Mouse (Mus musculus): ENCODE results near the gene Lrmp. TPM values are rescaled to one million over a fixed set of nuclear protein-coding genes. Genes with fewer than 3 reads are reported as not detected.
"Not testable (repeated sequence)": the region's sequence is repeated elsewhere in the genome, so short reads cannot be mapped to it uniquely, and the experiment has no call there.

Gene Lrmp
- polyA plus RNA-seq, 1 experiment from 2014 or later: 2.6 TPM

- H3K4me1 ChIP-seq: no peaks in the 10 kb centered on the region
- 47% methylated on average over 4 of the region's 4 CpGs for WGBS
- no peak for DNase-seq (ENCODE audit: low spot score)
Observed at GRCm38 (mm10) chr6:145088451-145089113, 26.9 kb upstream of the Lrmp start.

GRCm38 (mm10) chr6:145089373-145089772 lies 26.1 kb upstream of the Lrmp start:
- Histone ChIP-seq H3K9me3 (replicated peaks) (no peaks in the 10 kb centered on the region), H3K4me1 (no peaks in the 10 kb centered on the region), H3K4me3 (no peak overlapping the region), H3K27me3 (ENCODE audit: low read depth, poor library complexity, severe bottlenecking) (no peaks in the 10 kb centered on the region), H3K36me3 (no peaks in the 10 kb centered on the region), H3K27ac (replicated peaks) (no peak overlapping the region)
- no peak for DNase-seq (ENCODE audit: low spot score)
- 80% methylated on average over 4 of the region's 4 CpGs for WGBS

More at GRCm38 (mm10) chr6:145088451-145089113, 26.9 kb upstream of the Lrmp start:
- Histone ChIP-seq H3K36me3 (no peaks in the 10 kb centered on the region), H3K27me3 (ENCODE audit: low read depth, poor library complexity, severe bottlenecking) (no peaks in the 10 kb centered on the region), H3K4me3 (no peak overlapping the region), H3K9me3 (replicated peaks) (no peaks in the 10 kb centered on the region), H3K27ac (replicated peaks) (no peak overlapping the region)

GRCm38 (mm10) chr6:145090201-145090863 lies 25.1 kb upstream of the Lrmp start:
- Histone ChIP-seq H3K9me3 (replicated peaks) (no peaks in the 10 kb centered on the region), H3K27me3 (ENCODE audit: low read depth, poor library complexity, severe bottlenecking) (no peaks in the 10 kb centered on the region), H3K27ac (replicated peaks) (no peak overlapping the region), H3K4me3 (no peak overlapping the region), H3K4me1 (no peaks in the 10 kb centered on the region), H3K36me3 (no peaks in the 10 kb centered on the region)
- no peak for DNase-seq (ENCODE audit: low spot score)
- WGBS: 73% methylated on average over 6 of the region's 6 CpGs

GRCm38 (mm10) chr6:145090928-145091327 lies 24.5 kb upstream of the Lrmp start:
- no peaks in the 10 kb centered on the region for H3K4me1 ChIP-seq
- no peaks in the 10 kb centered on the region for H3K9me3 ChIP-seq (replicated peaks)
- H3K27ac ChIP-seq (replicated peaks): no peak overlapping the region
- H3K4me3 ChIP-seq: no peak overlapping the region
- no peak for DNase-seq (ENCODE audit: low spot score)
- no peaks in the 10 kb centered on the region for H3K27me3 ChIP-seq (ENCODE audit: low read depth, poor library complexity, severe bottlenecking)
- no peaks in the 10 kb centered on the region for H3K36me3 ChIP-seq
- WGBS: 83% methylated on average over 5 of the region's 5 CpGs

- DNase-seq (ENCODE audit: low spot score): no peak
- H3K4me3 ChIP-seq: no peak overlapping the region
- H3K27ac ChIP-seq (replicated peaks): no peak overlapping the region
- no peaks in the 10 kb centered on the region for H3K27me3 ChIP-seq (ENCODE audit: low read depth, poor library complexity, severe bottlenecking)
- H3K9me3 ChIP-seq (replicated peaks): no peaks in the 10 kb centered on the region
- 89% methylated on average over 7 of the region's 7 CpGs for WGBS
- H3K4me1 ChIP-seq: no peaks in the 10 kb centered on the region
- H3K36me3 ChIP-seq: no peaks in the 10 kb centered on the region
Observed at GRCm38 (mm10) chr6:145091998-145092397, 23.5 kb upstream of the Lrmp start.

- H3K27ac ChIP-seq (replicated peaks); H3K27me3 ChIP-seq (ENCODE audit: low read depth, poor library complexity, severe bottlenecking); H3K9me3 ChIP-seq (replicated peaks); DNase-seq (ENCODE audit: low spot score); H3K4me1 ChIP-seq; H3K36me3 ChIP-seq; H3K4me3 ChIP-seq: not testable (repeated sequence)
- WGBS: 63% methylated on average over 7 of the region's 7 CpGs
Observed at GRCm38 (mm10) chr6:145093038-145093622, 22.3 kb upstream of the Lrmp start.

- no peaks in the 10 kb centered on the region for H3K27me3 ChIP-seq (ENCODE audit: low read depth, poor library complexity, severe bottlenecking)
- 77% methylated on average over 4 of the region's 4 CpGs for WGBS
- H3K4me3 ChIP-seq: no peak overlapping the region
- H3K9me3 ChIP-seq (replicated peaks): no peaks in the 10 kb centered on the region
- H3K27ac ChIP-seq (replicated peaks): no peak overlapping the region
- DNase-seq (ENCODE audit: low spot score): no peak
- no peaks in the 10 kb centered on the region for H3K4me1 ChIP-seq
- no peaks in the 10 kb centered on the region for H3K36me3 ChIP-seq
Observed at GRCm38 (mm10) chr6:145094431-145094830, 21.0 kb upstream of the Lrmp start.

GRCm38 (mm10) chr6:145100923-145101322 lies 14.5 kb upstream of the Lrmp start:
- Histone ChIP-seq H3K27me3 (ENCODE audit: low read depth, poor library complexity, severe bottlenecking) (no peaks in the 10 kb centered on the region), H3K27ac (replicated peaks) (no peak overlapping the region), H3K9me3 (replicated peaks) (no peaks in the 10 kb centered on the region), H3K4me3 (no peak overlapping the region), H3K36me3 (no peaks in the 10 kb centered on the region), H3K4me1 (no peaks in the 10 kb centered on the region)
- DNase-seq (ENCODE audit: low spot score): no peak
- WGBS: 82% methylated on average over 9 of the region's 9 CpGs

- H3K4me1 ChIP-seq: no peaks in the 10 kb centered on the region
- H3K27me3 ChIP-seq (ENCODE audit: low read depth, poor library complexity, severe bottlenecking): no peaks in the 10 kb centered on the region
- no peaks in the 10 kb centered on the region for H3K9me3 ChIP-seq (replicated peaks)
- WGBS: 90% methylated on average over 10 of the region's 10 CpGs
- no peak overlapping the region for H3K27ac ChIP-seq (replicated peaks)
- DNase-seq (ENCODE audit: low spot score): no peak
- H3K36me3 ChIP-seq: no peaks in the 10 kb centered on the region
- no peak overlapping the region for H3K4me3 ChIP-seq
Observed at GRCm38 (mm10) chr6:145104241-145104939, 11.1 kb upstream of the Lrmp start.

- 94% methylated on average over 10 of the region's 10 CpGs for WGBS
- Histone ChIP-seq H3K27me3 (ENCODE audit: low read depth, poor library complexity, severe bottlenecking) (no peaks in the 10 kb centered on the region), H3K27ac (replicated peaks) (no peak overlapping the region), H3K36me3 (no peaks in the 10 kb centered on the region), H3K9me3 (replicated peaks) (no peaks in the 10 kb centered on the region; the same call in 1 of the 2 replicates), H3K4me3 (no peak overlapping the region), H3K4me1 (no peaks in the 10 kb centered on the region)
- no peak for DNase-seq (ENCODE audit: low spot score)
Observed at GRCm38 (mm10) chr6:145105439-145105838, 10.0 kb upstream of the Lrmp start.

- no peaks in the 10 kb centered on the region for H3K27me3 ChIP-seq (ENCODE audit: low read depth, poor library complexity, severe bottlenecking)
- DNase-seq (ENCODE audit: low spot score): no peak
Observed at GRCm38 (mm10) chr6:145106163-145106842, 9.2 kb upstream of the Lrmp start.

GRCm38 (mm10) chr6:145110786-145111185 lies 4.7 kb upstream of the Lrmp start:
- Histone ChIP-seq H3K4me3 (no peak overlapping the region), H3K27me3 (ENCODE audit: low read depth, poor library complexity, severe bottlenecking) (no peaks in the 10 kb centered on the region), H3K4me1 (peaks cover 5% of the 10 kb centered on the region), H3K9me3 (replicated peaks) (no peaks in the 10 kb centered on the region; the same call in 1 of the 2 replicates), H3K36me3 (no peaks in the 10 kb centered on the region), H3K27ac (replicated peaks) (no peak overlapping the region)
- 92% methylated on average over 4 of the region's 4 CpGs for WGBS
- no peak for DNase-seq (ENCODE audit: low spot score)

More at GRCm38 (mm10) chr6:145106163-145106842, 9.2 kb upstream of the Lrmp start:
- Histone ChIP-seq H3K9me3 (replicated peaks) (no peaks in the 10 kb centered on the region; the same call in 1 of the 2 replicates), H3K27ac (replicated peaks) (no peak overlapping the region), H3K4me3 (no peak overlapping the region), H3K36me3 (no peaks in the 10 kb centered on the region), H3K4me1 (no peaks in the 10 kb centered on the region)
- WGBS: 87% methylated on average over 6 of the region's 6 CpGs

Measured in midbrain, embryonic 10.5 days (tissue).